Mouse (Mus musculus): ENCODE data around the gene Crbn.

- TF ChIP-seq CTCF (IDR thresholded peaks at IDR 0.05; ENCODE audit: control insufficient read depth, insufficient read depth, insufficient replicate concordance, low read depth, low read length) (no peak), POLR2A (IDR thresholded peaks at IDR 0.05; ENCODE audit: control insufficient read depth, low read depth, low read length) (no peak)
These were observed 6.8 kb downstream of the Crbn start for GRCm38 (mm10) chr6:106793088-106793487.
